Mouse (Mus musculus) limb, embryonic 13.5 days (tissue): ENCODE data around the gene Tk1. TPM values are rescaled to one million over a fixed set of nuclear protein-coding genes. Genes with fewer than 3 reads are reported as not detected.

Experiments used
- ATAC-seq: fragments of 200-750 bp; cut with Nextera tagmentation; 2 replicates; pipeline ENCODE4 v1.8.0; 2017; ENCODE audit warnings: low read depth, moderate number of reproducible peaks, moderate TSS enrichment; ENCODE audit not compliant: low FRiP score
- H3K27ac ChIP-seq: fragments of 300-500 bp; sonication (generic); 2 replicates; pipeline ENCODE4 v1.5.1; 2015; ENCODE audit warnings: inconsistent platforms, mild to moderate bottlenecking, moderate library complexity
- H3K27me3 ChIP-seq: fragments of 300-500 bp; sonication (generic); 2 replicates; pipeline ENCODE4 v1.6.1; 2015; ENCODE audit warnings: mild to moderate bottlenecking, inconsistent platforms
- H3K36me3 ChIP-seq: fragments of 300-500 bp; sonication (generic); 2 replicates; pipeline ENCODE4 v1.6.1; 2015; ENCODE audit warnings: inconsistent platforms, mild to moderate bottlenecking, moderate library complexity
- H3K4me1 ChIP-seq: fragments of 300-500 bp; sonication (generic); 2 replicates; pipeline ENCODE4 v1.6.1; 2015; ENCODE audit warnings: inconsistent platforms
- H3K4me2 ChIP-seq: fragments of 300-500 bp; sonication (generic); replicated peaks from 2 replicates; pipeline ENCODE4 v1.6.1; 2015; ENCODE audit warnings: inconsistent platforms, mild to moderate bottlenecking, moderate library complexity
- H3K4me3 ChIP-seq: fragments of 300-500 bp; sonication (generic); 2 replicates; pipeline ENCODE4 v1.5.1; 2015; ENCODE audit warnings: moderate library complexity, mild to moderate bottlenecking, inconsistent platforms
- H3K9ac ChIP-seq: fragments of 300-500 bp; sonication (generic); 2 replicates; pipeline ENCODE4 v1.6.1; 2015; ENCODE audit warnings: mild to moderate bottlenecking, inconsistent platforms
- H3K9me3 ChIP-seq: fragments of 300-500 bp; sonication (generic); 2 replicates; pipeline ENCODE4 v1.6.1; 2016; ENCODE audit warnings: inconsistent platforms
- WGBS: fragments of 180-500 bp; shearing (Covaris S2); methylation state at CpG from one replicate; pipeline ENCODE4 v1.1.7; 2015; 5-methylcytosine and 5-hydroxymethylcytosine counted together
- polyA plus RNA-seq: library from polyadenylated mRNA; unstranded; fragments of >200 nt; fragmentation: Nextera tagmentation; extraction: Ambion mirVana; gene quantifications from 2 replicates; pipeline ENCODE4 v1.2.1, GENCODE M21; 2015

The Tk1 gene
- polyA plus RNA-seq: 133 and 137 TPM in 2 replicates

GRCm38 (mm10) chr11:117825333-117826101 is at the start of gene Tk1, which contains the start of gene Afmid:
Tk1 (minus strand) TSS chr11:117826092.
Afmid (plus strand) TSS chr11:117825924.
- peaks cover 29% of the 10 kb centered on the region for H3K36me3 ChIP-seq
- ATAC-seq: peak; percentile 75
- H3K27me3 ChIP-seq: no peaks in the 10 kb centered on the region
- peak within 1 kb of the TSS; percentile 63 for H3K4me3 ChIP-seq
- peaks cover 74% of the 10 kb centered on the region for H3K4me1 ChIP-seq
- H3K9ac ChIP-seq: peak within 1 kb of the TSS; percentile 82
- under 1% methylated on average over 34 of the region's 34 CpGs for whole genome bisulfite sequencing
- peak within 1 kb of the TSS; percentile 94 for H3K27ac ChIP-seq
- H3K4me2 ChIP-seq: peak within 1 kb of the TSS; percentile 94
- no peaks in the 10 kb centered on the region for H3K9me3 ChIP-seq

- no peak overlapping the region for H3K9ac ChIP-seq
- no peak overlapping the region for H3K27ac ChIP-seq
- peaks cover 33% of the 10 kb centered on the region for H3K4me1 ChIP-seq
- H3K27me3 ChIP-seq: no peaks in the 10 kb centered on the region
- WGBS: 50% methylated on average over 6 of the region's 6 CpGs
- no peak for ATAC-seq
- H3K4me3 ChIP-seq: no peak overlapping the region
- H3K9me3 ChIP-seq: no peaks in the 10 kb centered on the region
- no peak overlapping the region for H3K4me2 ChIP-seq
- no peaks in the 10 kb centered on the region for H3K36me3 ChIP-seq
Observed at GRCm38 (mm10) chr11:117875681-117876080, 49.8 kb upstream of the Tk1 start.

GRCm38 (mm10) chr11:117874419-117874818 is 48.5 kb upstream of the Tk1 start:
- no peak overlapping the region for H3K4me3 ChIP-seq
- H3K4me2 ChIP-seq: no peak overlapping the region
- H3K4me1 ChIP-seq: peaks cover 33% of the 10 kb centered on the region
- H3K27me3 ChIP-seq: no peaks in the 10 kb centered on the region
- no peaks in the 10 kb centered on the region for H3K9me3 ChIP-seq
- 59% methylated on average over 4 of the region's 4 CpGs for WGBS
- H3K36me3 ChIP-seq: no peaks in the 10 kb centered on the region
- H3K27ac ChIP-seq: no peak overlapping the region
- ATAC-seq: no peak
- H3K9ac ChIP-seq: no peak overlapping the region

- Histone ChIP-seq H3K36me3 (no peaks in the 10 kb centered on the region), H3K4me3 (peak within 1 kb of the TSS; percentile 66), H3K4me1 (peaks cover 19% of the 10 kb centered on the region), H3K9me3 (no peaks in the 10 kb centered on the region), H3K4me2 (peak within 1 kb of the TSS; percentile 94), H3K27me3 (no peaks in the 10 kb centered on the region), H3K9ac (peak within 1 kb of the TSS; percentile 69), H3K27ac (no peak within 1 kb of the TSS)
- peak; percentile 80 for ATAC-seq
- 2% methylated on average over 51 of the region's 51 CpGs for WGBS
Observed at GRCm38 (mm10) chr11:117872861-117873608, 47.1 kb upstream of the Tk1 start, which contains the start of gene Tha1. Tha1 (minus strand) TSS chr11:117873481.

GRCm38 (mm10) chr11:117871911-117872584 is 46.2 kb upstream of the Tk1 start:
- Histone ChIP-seq H3K4me2 (peak overlapping the region; percentile 94), H3K27me3 (no peaks in the 10 kb centered on the region), H3K4me3 (no peak overlapping the region), H3K36me3 (no peaks in the 10 kb centered on the region), H3K27ac (no peak overlapping the region), H3K4me1 (peaks cover 18% of the 10 kb centered on the region), H3K9me3 (no peaks in the 10 kb centered on the region), H3K9ac (no peak overlapping the region)
- ATAC-seq: no peak
- WGBS: 60% methylated on average over 12 of the region's 12 CpGs

- H3K27me3 ChIP-seq: no peaks in the 10 kb centered on the region
- H3K4me3 ChIP-seq: no peak overlapping the region
- no peak for ATAC-seq
- 64% methylated on average over 5 of the region's 5 CpGs for WGBS
- H3K9me3 ChIP-seq: no peaks in the 10 kb centered on the region
- no peaks in the 10 kb centered on the region for H3K36me3 ChIP-seq
- H3K4me2 ChIP-seq: no peak overlapping the region
- H3K9ac ChIP-seq: no peak overlapping the region
- peaks cover 18% of the 10 kb centered on the region for H3K4me1 ChIP-seq
- no peak overlapping the region for H3K27ac ChIP-seq
Observed at GRCm38 (mm10) chr11:117871376-117871775, 45.5 kb upstream of the Tk1 start.

- no peak overlapping the region for H3K27ac ChIP-seq
- no peak for ATAC-seq
- 38% methylated on average over 12 of the region's 12 CpGs for WGBS
Observed at GRCm38 (mm10) chr11:117870688-117871365, 44.9 kb upstream of the Tk1 start.

GRCm38 (mm10) chr11:117865988-117866387 is 40.1 kb upstream of the Tk1 start:
- Histone ChIP-seq H3K9ac (0 out of 2 replicates have a peak overlapping the region, but pooled peaks have one; percentile 4), H3K9me3 (no peaks in the 10 kb centered on the region), H3K4me1 (peaks cover 9% of the 10 kb centered on the region; the same call in 1 of the 2 replicates), H3K36me3 (no peaks in the 10 kb centered on the region), H3K4me2 (no peak overlapping the region), H3K27me3 (peaks cover 35% of the 10 kb centered on the region), H3K4me3 (no peak overlapping the region), H3K27ac (no peak overlapping the region)
- WGBS: 50% methylated on average over 6 of the region's 6 CpGs
- no peak for ATAC-seq

More at GRCm38 (mm10) chr11:117870688-117871365, 44.9 kb upstream of the Tk1 start:
- H3K27me3 ChIP-seq: no peaks in the 10 kb centered on the region
- H3K4me1 ChIP-seq: peaks cover 21% of the 10 kb centered on the region
- H3K9me3 ChIP-seq: no peaks in the 10 kb centered on the region
- no peak overlapping the region for H3K4me3 ChIP-seq
- H3K36me3 ChIP-seq: no peaks in the 10 kb centered on the region
- peak overlapping the region; percentile 32 for H3K4me2 ChIP-seq
- no peak overlapping the region for H3K9ac ChIP-seq

GRCm38 (mm10) chr11:117864805-117865204 is 38.9 kb upstream of the Tk1 start:
- H3K9me3 ChIP-seq: no peaks in the 10 kb centered on the region
- no peak overlapping the region for H3K4me3 ChIP-seq
- H3K27ac ChIP-seq: no peak overlapping the region
- H3K4me2 ChIP-seq: no peak overlapping the region
- H3K9ac ChIP-seq: no peak overlapping the region
- peaks cover 47% of the 10 kb centered on the region for H3K27me3 ChIP-seq
- H3K4me1 ChIP-seq: peaks cover 11% of the 10 kb centered on the region
- no peak for ATAC-seq
- no peaks in the 10 kb centered on the region for H3K36me3 ChIP-seq
- 51% methylated on average over 2 of the region's 2 CpGs for WGBS

- H3K4me3 ChIP-seq: no peak overlapping the region
- 30% methylated on average over 11 of the region's 11 CpGs for WGBS
- peaks cover 62% of the 10 kb centered on the region for H3K27me3 ChIP-seq
- no peak for ATAC-seq
- H3K36me3 ChIP-seq: no peaks in the 10 kb centered on the region
- peaks cover 13% of the 10 kb centered on the region for H3K4me1 ChIP-seq
- no peak overlapping the region for H3K4me2 ChIP-seq
- no peaks in the 10 kb centered on the region for H3K9me3 ChIP-seq
- no peak overlapping the region for H3K27ac ChIP-seq
- no peak overlapping the region for H3K9ac ChIP-seq
Observed at GRCm38 (mm10) chr11:117863174-117863856, 37.4 kb upstream of the Tk1 start.

GRCm38 (mm10) chr11:117860601-117861000 is 34.7 kb upstream of the Tk1 start, which contains the start of gene Tmem235:
Tmem235 (plus strand) TSS chr11:117860752.
- ATAC-seq: no peak
- Histone ChIP-seq H3K9me3 (no peaks in the 10 kb centered on the region), H3K36me3 (peaks cover 21% of the 10 kb centered on the region), H3K4me1 (peaks cover 10% of the 10 kb centered on the region), H3K27ac (no peak within 1 kb of the TSS), H3K4me3 (peak within 1 kb of the TSS; percentile 8; the same call in 1 of the 2 replicates), H3K27me3 (peaks cover 63% of the 10 kb centered on the region), H3K4me2 (peak within 1 kb of the TSS; percentile 46), H3K9ac (no peak within 1 kb of the TSS)
- WGBS: 2% methylated on average over 23 of the region's 23 CpGs
